Mouse (Mus musculus) hindbrain, embryonic 10.5 days (tissue): ENCODE results near the gene Ddr2. TPM values are rescaled to one million over a fixed set of nuclear protein-coding genes. Genes with fewer than 3 reads are reported as not detected.
"Not testable (repeated sequence)": the region's sequence is repeated elsewhere in the genome, so short reads cannot be mapped to it uniquely, and the experiment has no call there.

Source experiments
- DNase-seq: peaks from one replicate; pipeline ENCODE4 v3.0.0-alpha.2; 2017; ENCODE audit warnings: low spot score
- H3K27ac ChIP-seq: fragments of 300-500 bp; sonication (generic); 2 replicates; pipeline ENCODE4 v1.5.1; 2016; ENCODE audit warnings: mild to moderate bottlenecking, moderate library complexity
- H3K27me3 ChIP-seq: fragments of 300-500 bp; sonication (generic); 2 replicates; pipeline ENCODE4 v1.6.1; 2016; ENCODE audit warnings: mild to moderate bottlenecking; ENCODE audit not compliant: poor library complexity, insufficient read depth, severe bottlenecking
- H3K36me3 ChIP-seq: fragments of 300-500 bp; sonication (generic); 2 replicates; pipeline ENCODE4 v1.6.1; 2016; ENCODE audit warnings: mild to moderate bottlenecking, moderate library complexity
- H3K4me1 ChIP-seq: fragments of 300-500 bp; sonication (generic); replicated peaks from 2 replicates; pipeline ENCODE4 v1.6.1; 2016; ENCODE audit warnings: mild to moderate bottlenecking
- H3K4me3 ChIP-seq: fragments of 300-500 bp; sonication (generic); 2 replicates; pipeline ENCODE4 v1.5.1; 2016; ENCODE audit warnings: mild to moderate bottlenecking, moderate library complexity
- H3K9me3 ChIP-seq: fragments of 300-500 bp; sonication (generic); 2 replicates; pipeline ENCODE4 v1.6.1; 2016; ENCODE audit warnings: mild to moderate bottlenecking, moderate library complexity
- WGBS: fragments of 180-500 bp; shearing (Covaris S2); methylation state at CpG from one replicate; pipeline ENCODE4 v1.1.7; 2016; 5-methylcytosine and 5-hydroxymethylcytosine counted together
- polyA plus RNA-seq: library from polyadenylated mRNA; unstranded; fragments of >200 nt; fragmentation: Nextera tagmentation; extraction: Ambion mirVana; gene quantifications from 2 replicates; pipeline ENCODE4 v1.2.1, GENCODE M21; 2016

The Ddr2 gene
- polyA plus RNA-seq, 1 experiment from 2014 or later = 30.1 TPM

DNA sequence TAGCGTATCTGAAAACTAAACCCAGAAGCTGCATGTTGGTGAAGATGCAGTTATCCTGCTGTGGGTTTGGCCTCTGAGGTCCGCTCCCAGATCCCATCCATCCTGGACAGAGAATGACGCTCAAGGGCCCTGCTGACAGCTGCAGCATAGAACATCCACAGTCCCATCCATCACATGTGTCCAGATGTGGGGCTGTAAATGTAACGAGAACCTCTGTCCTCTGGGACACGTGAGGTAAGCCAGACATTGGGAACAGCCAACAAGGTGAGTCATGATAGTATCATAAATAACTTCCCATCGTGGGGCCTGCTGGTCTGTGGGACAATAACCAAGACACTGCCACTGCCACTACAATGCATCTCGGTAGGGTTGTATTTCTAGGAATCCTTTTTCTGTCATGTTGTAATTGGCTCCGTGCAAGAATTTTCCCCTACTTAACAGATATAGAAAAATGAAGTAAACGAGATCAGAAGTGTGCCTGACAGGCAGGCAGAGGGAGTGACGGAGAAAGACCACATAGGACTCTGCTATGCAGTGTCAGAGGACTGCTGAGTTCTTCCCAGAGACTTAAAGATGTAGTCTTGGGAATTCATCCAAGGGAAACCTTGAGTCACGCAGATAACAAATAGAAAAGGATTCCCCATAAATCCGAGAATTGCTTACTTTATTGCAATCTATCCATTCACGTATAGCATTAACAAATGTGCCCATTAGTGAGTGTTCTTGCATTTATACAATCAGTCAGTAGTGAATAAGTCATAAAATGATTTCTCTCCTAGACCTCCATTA lies 101.9 kb downstream of the Ddr2 start:
- H3K9me3 ChIP-seq = no peaks in the 10 kb centered on the region
- H3K27me3 ChIP-seq = no peaks in the 10 kb centered on the region
- H3K27ac ChIP-seq = no peak overlapping the region
- H3K4me3 ChIP-seq = no peak overlapping the region
- H3K36me3 ChIP-seq = no peaks in the 10 kb centered on the region
- 92% methylated on average over 13 of the region's 13 CpGs for WGBS
- no peaks in the 10 kb centered on the region for H3K4me1 ChIP-seq
- no peak for DNase-seq

GRCm38 (mm10) chr1:170006516-170006915 lies 104.0 kb downstream of the Ddr2 start:
- no peaks in the 10 kb centered on the region for H3K9me3 ChIP-seq
- H3K27me3 ChIP-seq = no peaks in the 10 kb centered on the region
- H3K4me1 ChIP-seq = no peaks in the 10 kb centered on the region
- no peaks in the 10 kb centered on the region for H3K36me3 ChIP-seq
- no peak for DNase-seq
- no peak overlapping the region for H3K27ac ChIP-seq
- 71% methylated on average over 5 of the region's 5 CpGs for WGBS
- H3K4me3 ChIP-seq = no peak overlapping the region

DNA sequence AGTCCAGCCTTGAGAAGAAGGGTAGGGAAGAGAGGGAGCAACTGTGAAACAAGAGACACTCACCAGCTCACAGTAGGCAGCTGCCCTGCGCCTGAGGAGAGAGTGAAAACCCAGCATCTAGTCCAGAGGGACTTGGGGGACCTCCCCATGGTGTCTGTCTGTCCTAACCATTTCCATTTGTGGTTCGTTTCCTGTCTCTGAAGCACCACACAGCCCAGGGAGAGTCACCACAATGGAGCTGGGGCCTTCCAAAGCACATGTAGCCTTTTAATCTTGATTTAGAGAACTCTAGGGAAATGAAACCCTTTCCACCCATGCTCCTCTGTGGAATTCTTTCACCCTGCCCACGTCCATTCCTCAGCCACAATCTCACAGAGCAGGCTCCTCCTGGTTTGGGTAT lies 105.3 kb downstream of the Ddr2 start:
- H3K36me3 ChIP-seq = no peaks in the 10 kb centered on the region
- DNase-seq = no peak
- no peak overlapping the region for H3K27ac ChIP-seq
- H3K9me3 ChIP-seq = no peaks in the 10 kb centered on the region
- 82% methylated on average over 3 of the region's 3 CpGs for WGBS
- H3K4me1 ChIP-seq = no peaks in the 10 kb centered on the region
- no peak overlapping the region for H3K4me3 ChIP-seq
- H3K27me3 ChIP-seq = no peaks in the 10 kb centered on the region

GRCm38 (mm10) chr1:169993901-169994300 lies 116.7 kb downstream of the Ddr2 start:
- not testable (repeated sequence) for H3K4me3 ChIP-seq, H3K9me3 ChIP-seq, DNase-seq, H3K27ac ChIP-seq, H3K27me3 ChIP-seq, H3K4me1 ChIP-seq, H3K36me3 ChIP-seq
- WGBS = 90% methylated on average over 6 of the region's 6 CpGs

- no peak overlapping the region for H3K4me3 ChIP-seq
- no peaks in the 10 kb centered on the region for H3K4me1 ChIP-seq
- H3K27me3 ChIP-seq = no peaks in the 10 kb centered on the region
- H3K9me3 ChIP-seq = no peaks in the 10 kb centered on the region
- 55% methylated on average over 1 of the region's 1 CpGs for WGBS
- H3K27ac ChIP-seq = no peak overlapping the region
- no peaks in the 10 kb centered on the region for H3K36me3 ChIP-seq
- DNase-seq = no peak
These were observed 124.4 kb downstream of the Ddr2 start for GRCm38 (mm10) chr1:169986166-169986565.

- Histone ChIP-seq H3K4me1 (no peaks in the 10 kb centered on the region), H3K36me3 (no peaks in the 10 kb centered on the region), H3K27ac (no peak overlapping the region), H3K27me3 (no peaks in the 10 kb centered on the region), H3K9me3 (no peaks in the 10 kb centered on the region), H3K4me3 (no peak overlapping the region)
- 91% methylated on average over 4 of the region's 4 CpGs for WGBS
- DNase-seq = no peak
These were observed 132.9 kb downstream of the Ddr2 start for GRCm38 (mm10) chr1:169977621-169978020.

DNA sequence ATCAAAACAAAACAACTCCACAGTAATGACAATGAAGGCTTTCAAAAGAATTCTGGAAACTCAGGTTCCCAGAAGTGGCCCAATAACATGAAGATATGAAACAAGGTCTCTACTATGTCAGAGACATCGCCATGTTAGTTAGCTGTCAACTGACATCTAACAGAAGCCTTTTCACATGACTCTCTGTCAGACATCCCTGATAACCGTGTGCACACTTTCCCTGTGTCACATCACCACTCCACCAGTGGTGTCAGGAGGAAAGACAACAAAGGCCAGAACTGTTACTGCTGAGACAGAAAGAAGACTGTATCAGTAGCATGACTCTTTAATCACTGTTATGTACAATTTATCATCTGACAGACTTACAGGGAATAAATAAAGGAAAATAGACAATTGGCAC lies 138.6 kb downstream of the Ddr2 start:
- 89% methylated on average over 2 of the region's 2 CpGs for WGBS
- Histone ChIP-seq H3K36me3 (peaks cover 3% of the 10 kb centered on the region; the same call in 1 of the 2 replicates), H3K4me3 (no peak overlapping the region), H3K27me3 (no peaks in the 10 kb centered on the region), H3K9me3 (no peaks in the 10 kb centered on the region), H3K27ac (no peak overlapping the region), H3K4me1 (peaks cover 21% of the 10 kb centered on the region)
- no peak for DNase-seq

DNA sequence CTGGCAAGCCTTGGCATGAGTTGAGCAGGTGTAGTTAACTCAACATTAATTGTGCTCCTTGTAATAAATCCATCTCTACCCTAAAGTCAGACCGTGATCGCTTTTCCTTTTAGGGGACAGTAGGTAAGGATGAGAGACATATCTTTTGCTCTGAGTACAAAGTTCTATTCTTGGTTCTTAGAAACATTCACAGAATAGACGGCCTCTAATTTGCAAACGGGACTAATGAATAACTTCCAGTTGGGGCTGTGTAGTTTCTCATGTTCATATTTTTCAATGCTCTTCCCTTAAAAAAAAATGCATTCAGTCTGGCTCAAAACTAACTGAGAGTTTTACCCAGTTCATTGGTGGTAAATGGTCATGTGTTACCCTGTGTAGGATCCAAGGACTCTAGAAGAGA lies 139.6 kb downstream of the Ddr2 start:
- WGBS = 97% methylated on average over 4 of the region's 4 CpGs
- H3K4me1 ChIP-seq = peaks cover 21% of the 10 kb centered on the region

GRCm38 (mm10) chr1:169969516-169969886 lies 141.1 kb downstream of the Ddr2 start:
- H3K4me1 ChIP-seq = peaks cover 21% of the 10 kb centered on the region
- DNase-seq = no peak
- peak overlapping the region; percentile 89 for H3K27ac ChIP-seq
- under 1% methylated on average over 9 of the region's 9 CpGs for WGBS
- no peaks in the 10 kb centered on the region for H3K27me3 ChIP-seq
- H3K4me3 ChIP-seq = peak overlapping the region; percentile 74
- no peaks in the 10 kb centered on the region for H3K9me3 ChIP-seq
- H3K36me3 ChIP-seq = peaks cover 28% of the 10 kb centered on the region

More for the DNA sequence above, 139.6 kb downstream of the Ddr2 start:
- no peak for DNase-seq
- no peak overlapping the region for H3K4me3 ChIP-seq
- H3K27ac ChIP-seq = no peak overlapping the region
- no peaks in the 10 kb centered on the region for H3K9me3 ChIP-seq
- H3K36me3 ChIP-seq = peaks cover 13% of the 10 kb centered on the region
- H3K27me3 ChIP-seq = no peaks in the 10 kb centered on the region

DNA sequence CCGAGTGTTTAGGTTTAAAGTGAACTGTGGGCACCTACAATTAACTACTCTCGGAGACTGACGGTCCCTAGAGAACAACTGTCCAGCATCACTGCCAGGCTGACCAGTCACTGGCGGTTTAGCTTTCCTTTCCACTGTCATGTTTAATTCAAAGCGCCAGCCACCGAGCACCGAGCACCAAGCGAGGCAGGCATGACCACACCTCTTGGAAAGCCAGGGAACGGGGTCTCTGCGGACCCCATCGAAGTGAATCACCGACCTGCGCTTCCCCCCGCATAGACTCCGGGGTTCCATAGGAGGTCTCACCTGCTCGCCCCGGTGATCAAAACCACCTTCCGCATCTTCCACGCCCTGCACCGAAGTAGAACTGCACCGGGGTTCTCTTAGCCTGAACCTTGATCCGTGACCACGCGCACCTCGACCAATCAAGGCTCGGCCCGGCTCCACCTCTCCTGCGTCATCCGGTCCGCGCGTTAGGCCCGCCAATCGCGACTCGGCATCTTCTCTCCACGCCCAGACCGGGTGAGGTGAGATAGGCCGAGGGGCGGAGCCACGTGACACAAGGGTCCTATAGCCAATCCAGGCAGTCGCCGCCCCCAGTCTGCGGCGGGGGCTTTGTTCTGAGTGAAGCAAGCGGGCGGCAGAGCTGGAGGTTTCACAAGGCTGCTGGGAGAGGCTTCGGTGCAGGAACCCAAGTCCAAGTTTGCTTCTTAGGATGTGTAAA lies 141.6 kb downstream of the Ddr2 start, which contains the start of gene Hsd17b7:
Hsd17b7 (minus strand) TSS at position 450 of the 724 bp plus-strand sequence.
- Histone ChIP-seq H3K4me1 (peaks cover 21% of the 10 kb centered on the region), H3K27ac (peak within 1 kb of the TSS; percentile 89), H3K36me3 (peaks cover 33% of the 10 kb centered on the region), H3K27me3 (no peaks in the 10 kb centered on the region), H3K4me3 (peak within 1 kb of the TSS; percentile 74), H3K9me3 (no peaks in the 10 kb centered on the region)
- DNase-seq = peak; percentile 99
- WGBS = 1% methylated on average over 48 of the region's 48 CpGs

- 95% methylated on average over 10 of the region's 10 CpGs for WGBS
- no peak for DNase-seq
- no peak overlapping the region for H3K27ac ChIP-seq
- H3K9me3 ChIP-seq = no peaks in the 10 kb centered on the region
- H3K36me3 ChIP-seq = peaks cover 92% of the 10 kb centered on the region
- no peaks in the 10 kb centered on the region for H3K27me3 ChIP-seq
- no peaks in the 10 kb centered on the region for H3K4me1 ChIP-seq
- H3K4me3 ChIP-seq = no peak overlapping the region
These were observed 157.5 kb downstream of the Ddr2 start for GRCm38 (mm10) chr1:169953106-169953505.

DNA sequence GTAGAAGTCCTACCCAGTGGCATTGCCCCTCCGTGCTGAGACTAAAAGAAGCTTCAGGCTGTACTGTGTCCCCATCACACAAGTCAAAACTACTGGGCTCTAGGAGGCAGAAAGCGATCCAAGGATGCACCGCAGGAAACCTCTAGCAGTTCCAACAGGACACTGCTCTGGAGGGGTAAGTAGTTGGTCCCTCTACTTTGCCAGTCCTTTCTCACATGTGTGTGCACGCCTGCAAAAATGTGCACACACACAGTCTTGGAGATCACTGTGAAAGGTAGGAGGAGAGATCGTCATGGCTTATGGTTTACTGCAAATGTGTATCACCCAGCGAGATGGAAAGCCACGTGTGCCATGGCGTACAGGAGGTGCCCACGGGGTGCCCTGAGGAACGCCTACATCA lies 157.9 kb downstream of the Ddr2 start:
- H3K4me3 ChIP-seq = no peak overlapping the region
- H3K27ac ChIP-seq = no peak overlapping the region
- H3K36me3 ChIP-seq = peaks cover 88% of the 10 kb centered on the region
- no peaks in the 10 kb centered on the region for H3K27me3 ChIP-seq
- DNase-seq = no peak
- WGBS = 96% methylated on average over 10 of the region's 10 CpGs
- no peaks in the 10 kb centered on the region for H3K4me1 ChIP-seq
- no peaks in the 10 kb centered on the region for H3K9me3 ChIP-seq

- H3K36me3 ChIP-seq = peaks cover 77% of the 10 kb centered on the region
- no peak overlapping the region for H3K4me3 ChIP-seq
- H3K27me3 ChIP-seq = no peaks in the 10 kb centered on the region
- H3K9me3 ChIP-seq = no peaks in the 10 kb centered on the region
- DNase-seq = no peak
- no peak overlapping the region for H3K27ac ChIP-seq
- WGBS = 90% methylated on average over 6 of the region's 6 CpGs
- no peaks in the 10 kb centered on the region for H3K4me1 ChIP-seq
These were observed 159.0 kb downstream of the Ddr2 start for GRCm38 (mm10) chr1:169951561-169951960.
